Mouse (Mus musculus) erythroblast, embryonic 14.5 days (primary cell): ENCODE data around the gene Hist1h2bn. TPM values are rescaled to one million over a fixed set of nuclear protein-coding genes. Genes with fewer than 3 reads are reported as not detected.
"Not testable (repeated sequence)": the region's sequence is repeated elsewhere in the genome, so short reads cannot be mapped to it uniquely, and the experiment has no call there.

ENCODE experiments used
- H3K27me3 ChIP-seq: 2 replicates; pipeline ENCODE4 v1.6.1; 2012; ENCODE audit warnings: inconsistent platforms; ENCODE audit not compliant: control insufficient read depth
- H3K36me3 ChIP-seq: 2 replicates; pipeline ENCODE4 v1.6.1; 2012; ENCODE audit warnings: mild to moderate bottlenecking, inconsistent platforms; ENCODE audit not compliant: control insufficient read depth
- H3K4me1 ChIP-seq: 2 replicates; pipeline ENCODE4 v1.6.1; 2012; ENCODE audit warnings: inconsistent platforms; ENCODE audit not compliant: control insufficient read depth
- H3K4me3 ChIP-seq: replicated peaks from 2 replicates; pipeline ENCODE3; 2012; ENCODE audit warnings: moderate library complexity, mild to moderate bottlenecking, inconsistent platforms
- H3K9me3 ChIP-seq: 2 replicates; pipeline ENCODE4 v1.6.1; 2012; ENCODE audit warnings: low read length, inconsistent platforms, mixed read lengths; ENCODE audit not compliant: control insufficient read depth
- GATA1 ChIP-seq: IDR thresholded peaks from 2 replicates; pipeline ENCODE4 v1.6.1; 2012; ENCODE audit warnings: low read length, inconsistent platforms, mixed read lengths
- TAL1 ChIP-seq: IDR thresholded peaks from 3 replicates; pipeline ENCODE4 v1.6.1; 2012; ENCODE audit warnings: low read length, inconsistent platforms, mixed read lengths
- polyA plus RNA-seq: library from polyadenylated mRNA; stranded (reverse); fragments of >175 nt; gene quantifications from 2 replicates; pipeline ENCODE4 v1.2.3, GENCODE M21; 2012

Hist1h2bn gene
- polyA plus RNA-seq, 1 experiment: 5.2 TPM

- Histone ChIP-seq H3K9me3 (no peaks in the 10 kb centered on the region), H3K4me1 (peaks cover 54% of the 10 kb centered on the region), H3K36me3 (peaks cover 19% of the 10 kb centered on the region), H3K4me3 (peak overlapping the region; percentile 64), H3K27me3 (no peaks in the 10 kb centered on the region)
- TF ChIP-seq TAL1 (no peak), GATA1 (no peak)
These were observed 836 bp upstream of the Hist1h2bn start for GRCm38 (mm10) chr13:21753051-21753523.

GRCm38 (mm10) chr13:21754294-21755001 lies 525 bp downstream of the Hist1h2bn start:
- not testable (repeated sequence) for H3K27me3 ChIP-seq, H3K36me3 ChIP-seq, H3K9me3 ChIP-seq
- H3K4me1 ChIP-seq: peaks cover 49% of the 10 kb centered on the region
- peak overlapping the region; percentile 65 for H3K4me3 ChIP-seq
- TF ChIP-seq GATA1: peak; percentile 89

GRCm38 (mm10) chr13:21755707-21756106 lies 1.8 kb downstream of the Hist1h2bn start:
- Histone ChIP-seq H3K9me3 (no peaks in the 10 kb centered on the region), H3K4me3 (peak overlapping the region; percentile 65), H3K4me1 (peaks cover 47% of the 10 kb centered on the region), H3K36me3 (peaks cover 7% of the 10 kb centered on the region), H3K27me3 (no peaks in the 10 kb centered on the region)
- no peak for TF ChIP-seq TAL1
- TF ChIP-seq GATA1: no peak

GRCm38 (mm10) chr13:21778814-21779766 lies 25.2 kb downstream of the Hist1h2bn start:
- Histone ChIP-seq H3K36me3 (peaks cover 34% of the 10 kb centered on the region), H3K27me3 (no peaks in the 10 kb centered on the region), H3K9me3 (peaks cover 2% of the 10 kb centered on the region; the same call in 1 of the 2 replicates), H3K4me3 (peak overlapping the region; percentile 88), H3K4me1 (peaks cover 73% of the 10 kb centered on the region)
- no peak for TF ChIP-seq TAL1
- TF ChIP-seq GATA1: no peak

GRCm38 (mm10) chr13:21779767-21780731 lies 26.1 kb downstream of the Hist1h2bn start, which contains the start of gene Hist1h1b:
Gene Hist1h1b (minus strand): TSS chr13:21780625.
- TF ChIP-seq TAL1 (no peak), GATA1 (0 out of 2 replicates have a peak, but pooled peaks have one; percentile 13)
- peaks cover 79% of the 10 kb centered on the region for H3K4me1 ChIP-seq
- peaks cover 2% of the 10 kb centered on the region; the same call in 1 of the 2 replicates for H3K9me3 ChIP-seq
- H3K36me3 ChIP-seq: peaks cover 24% of the 10 kb centered on the region
- H3K4me3 ChIP-seq: peak within 1 kb of the TSS; percentile 88
- no peaks in the 10 kb centered on the region for H3K27me3 ChIP-seq

GRCm38 (mm10) chr13:21781021-21781555 lies 27.2 kb downstream of the Hist1h2bn start:
- Histone ChIP-seq H3K27me3 (no peaks in the 10 kb centered on the region), H3K36me3 (peaks cover 18% of the 10 kb centered on the region), H3K4me1 (peaks cover 83% of the 10 kb centered on the region), H3K4me3 (peak overlapping the region; percentile 88), H3K9me3 (peaks cover 2% of the 10 kb centered on the region; the same call in 1 of the 2 replicates)
- TF ChIP-seq GATA1: no peak
- TF ChIP-seq TAL1: no peak

- peaks cover 2% of the 10 kb centered on the region; the same call in 1 of the 2 replicates for H3K9me3 ChIP-seq
- H3K4me1 ChIP-seq: peaks cover 81% of the 10 kb centered on the region
- H3K36me3 ChIP-seq: peaks cover 12% of the 10 kb centered on the region
- H3K27me3 ChIP-seq: no peaks in the 10 kb centered on the region
- TF ChIP-seq TAL1: no peak
- TF ChIP-seq GATA1: no peak
- peak overlapping the region; percentile 88 for H3K4me3 ChIP-seq
These were observed 27.7 kb downstream of the Hist1h2bn start for GRCm38 (mm10) chr13:21781639-21782038.

- H3K36me3 ChIP-seq, H3K9me3 ChIP-seq, H3K27me3 ChIP-seq: not testable (repeated sequence)
- Histone ChIP-seq H3K4me1 (peaks cover 73% of the 10 kb centered on the region), H3K4me3 (peak overlapping the region; percentile 88)
These were observed 28.7 kb downstream of the Hist1h2bn start for GRCm38 (mm10) chr13:21782361-21783254.
